Mouse (Mus musculus) layer of hippocampus, postnatal 25 days (tissue): Measurements from ENCODE around the gene Ncf1. TPM values are rescaled to one million over a fixed set of nuclear protein-coding genes. Genes with fewer than 3 reads are reported as not detected.

ENCODE experiments used
- DNase-seq, 2 experiments: peaks; one replicate each; pipeline ENCODE4 v3.0.0; 2022; ENCODE audit warnings: mixed read lengths in 2 of 2, low spot score in 1 of 2; ENCODE audit errors: extremely low spot score in 1 of 2
- total RNA-seq, 2 experiments: library from RNA; stranded (reverse); gene quantifications; 2 replicates each; pipeline ENCODE4 v1.2.3; 2021

The Ncf1 gene
- total RNA-seq, 2 experiments from 2014 or later, result 5.5 to 7.8 TPM

GRCm38 (mm10) chr5:134217900-134218299 is 11.5 kb downstream of the Ncf1 start:
- no peak for DNase-seq

- DNase-seq, result no peak
Measured at GRCm38 (mm10) chr5:134214021-134214806, 15.2 kb downstream of the Ncf1 start.

- no peak for DNase-seq
Measured at GRCm38 (mm10) chr5:134209931-134210554, 19.4 kb downstream of the Ncf1 start.

GRCm38 (mm10) chr5:134206721-134207120 is 22.7 kb downstream of the Ncf1 start:
- no peak for DNase-seq

- DNase-seq, result no peak
Measured at GRCm38 (mm10) chr5:134193664-134194063, 35.8 kb downstream of the Ncf1 start.

GRCm38 (mm10) chr5:134188571-134188970 is 40.9 kb downstream of the Ncf1 start:
- DNase-seq, result no peak

GRCm38 (mm10) chr5:134186961-134187731 is 42.3 kb downstream of the Ncf1 start:
- DNase-seq, result peak; percentile 27 to 58

GRCm38 (mm10) chr5:134186059-134186458 is 43.4 kb downstream of the Ncf1 start:
- no peak for DNase-seq

GRCm38 (mm10) chr5:134183880-134184808 is 45.3 kb downstream of the Ncf1 start, which contains the start of gene Gtf2ird2:
TSS of gene Gtf2ird2 (plus strand) at chr5:134184019.
- DNase-seq, result peak; percentile 96

- no peak for DNase-seq
Measured at GRCm38 (mm10) chr5:134183162-134183561, 46.3 kb downstream of the Ncf1 start.

- DNase-seq, result no peak
Measured at GRCm38 (mm10) chr5:134182735-134183134, 46.7 kb downstream of the Ncf1 start.

GRCm38 (mm10) chr5:134182172-134182571 is 47.3 kb downstream of the Ncf1 start:
- DNase-seq, result no peak

- peak; percentile 64 to 87 for DNase-seq
Measured at GRCm38 (mm10) chr5:134179871-134180270, 49.6 kb downstream of the Ncf1 start.

- no peak for DNase-seq
Measured at GRCm38 (mm10) chr5:134178536-134178935, 50.9 kb downstream of the Ncf1 start.

GRCm38 (mm10) chr5:134176169-134176881 is 53.1 kb downstream of the Ncf1 start, which contains the start of gene Rcc1l:
TSS of gene Rcc1l (minus strand) at chr5:134176774.
- peak; percentile 57 to 72 for DNase-seq

- DNase-seq, result no peak
Measured at GRCm38 (mm10) chr5:134175696-134176095, 53.7 kb downstream of the Ncf1 start.

GRCm38 (mm10) chr5:134173206-134173605 is 56.2 kb downstream of the Ncf1 start:
- DNase-seq, result peak in 1 of 2 experiments; percentile 26

GRCm38 (mm10) chr5:134170167-134170566 is 59.3 kb downstream of the Ncf1 start:
- no peak for DNase-seq
